Mouse (Mus musculus) granulocyte monocyte progenitor cell, adult 5-6 weeks (primary cell): ENCODE data around the gene Gm28539. TPM values are rescaled to one million over a fixed set of nuclear protein-coding genes. Genes with fewer than 3 reads are reported as not detected.
A peak's percentile ranks its signal among the peaks of the same experiment; 100 is the strongest.
"Not testable (repeated sequence)": the region's sequence is repeated elsewhere in the genome, so short reads cannot be mapped to it uniquely, and the experiment has no call there.

Source experiments
- ATAC-seq: replicated peaks from 2 replicates; pipeline ENCODE4 v1.8.0; 2016; ENCODE audit warnings: mild to moderate bottlenecking, moderate TSS enrichment, inconsistent platforms; ENCODE audit not compliant: poor library complexity, severe bottlenecking
- total RNA-seq, 2 experiments: library from RNA; stranded (forward) in 1 of 2; stranded (reverse) in 1 of 2; fragments of 200-712, 200-1000 nt in 1 of 2; fragments of >200 nt in 1 of 2; fragmentation: Nextera tagmentation in 1 of 2; gene quantifications; 2 replicates each; pipeline ENCODE4 v1.2.3; 2014 to 2017

Gm28539 gene
- total RNA-seq, 2 experiments from 2014 or later: 2.4 TPM; not detected in 1

DNA sequence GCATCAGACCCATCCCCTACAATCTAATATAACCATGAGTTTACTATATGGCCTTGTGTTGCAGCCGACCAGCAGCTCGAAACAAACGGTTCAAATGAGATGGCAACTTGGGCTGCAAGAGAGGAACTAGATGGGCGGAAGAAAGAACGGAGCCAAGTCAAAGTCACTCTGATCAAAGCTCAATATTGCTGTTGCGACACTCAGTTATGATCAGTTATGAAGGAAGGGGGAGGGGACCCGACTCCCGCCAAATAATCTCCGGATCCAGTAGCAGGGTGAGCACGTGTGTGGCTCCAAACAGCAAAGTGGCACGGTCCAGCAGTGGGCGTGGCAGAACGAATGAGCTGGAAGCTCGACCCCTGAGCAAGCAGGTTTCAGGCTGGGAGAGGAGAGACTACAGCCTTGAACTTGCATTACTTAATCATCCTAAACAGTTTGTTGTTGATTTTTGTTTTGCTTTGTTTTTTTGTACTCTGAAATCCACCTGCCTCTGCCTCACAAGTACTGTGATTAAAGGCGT lies 10.0 kb downstream of the Gm28539 start:
- no peak for ATAC-seq

DNA sequence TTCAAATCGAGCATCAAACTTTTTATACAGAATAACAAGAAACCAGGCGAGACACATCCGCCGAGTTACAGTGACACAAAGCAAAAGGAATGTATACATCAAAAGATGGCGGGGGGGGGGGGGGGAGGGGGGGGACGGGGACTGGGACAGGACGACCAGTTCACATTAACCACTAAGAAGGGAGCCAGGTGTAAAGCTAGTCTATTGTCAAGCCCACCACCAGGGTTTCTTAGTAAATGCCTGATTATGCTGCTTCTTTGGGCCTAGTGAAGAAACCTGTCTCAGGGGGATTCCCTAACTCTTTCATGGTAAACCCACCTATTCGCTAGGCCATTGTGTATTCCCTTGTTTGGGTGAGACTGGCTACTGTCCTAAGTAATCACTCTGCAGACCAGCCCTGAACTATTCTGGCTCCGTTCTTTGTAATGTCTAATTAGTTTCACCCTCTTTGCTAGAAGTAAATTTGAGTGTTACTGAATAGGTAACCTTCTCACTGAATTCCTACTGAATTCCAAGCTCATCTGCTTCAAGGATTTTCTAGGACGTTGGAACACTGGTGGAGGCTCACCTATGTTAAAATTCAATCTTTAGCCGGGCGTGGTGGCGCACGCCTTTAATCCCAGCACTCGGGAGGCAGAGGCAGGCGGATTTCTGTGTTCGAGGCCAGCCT lies 13.3 kb downstream of the Gm28539 start:
- ATAC-seq: not testable (repeated sequence)

DNA sequence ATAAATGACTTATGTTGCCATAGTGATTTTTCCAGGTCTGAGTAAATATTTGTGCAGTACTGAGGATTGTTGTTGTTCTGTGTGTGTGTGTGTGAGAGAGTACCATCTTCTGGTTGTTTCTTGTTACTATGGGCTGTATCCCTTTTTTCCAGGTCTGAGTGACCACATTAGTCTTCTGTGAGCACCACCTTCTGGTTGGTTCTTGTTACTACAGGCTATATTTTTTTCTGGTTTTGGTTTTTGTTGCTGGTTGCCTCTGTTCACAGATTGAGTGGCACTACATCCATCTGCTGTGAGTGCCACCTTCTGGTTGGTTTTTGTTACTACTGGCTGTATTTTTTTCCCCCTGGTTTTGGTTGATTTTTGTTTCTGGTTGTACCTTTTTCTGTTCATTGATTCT lies 22.2 kb downstream of the Gm28539 start:
- ATAC-seq: peak; percentile 90

DNA sequence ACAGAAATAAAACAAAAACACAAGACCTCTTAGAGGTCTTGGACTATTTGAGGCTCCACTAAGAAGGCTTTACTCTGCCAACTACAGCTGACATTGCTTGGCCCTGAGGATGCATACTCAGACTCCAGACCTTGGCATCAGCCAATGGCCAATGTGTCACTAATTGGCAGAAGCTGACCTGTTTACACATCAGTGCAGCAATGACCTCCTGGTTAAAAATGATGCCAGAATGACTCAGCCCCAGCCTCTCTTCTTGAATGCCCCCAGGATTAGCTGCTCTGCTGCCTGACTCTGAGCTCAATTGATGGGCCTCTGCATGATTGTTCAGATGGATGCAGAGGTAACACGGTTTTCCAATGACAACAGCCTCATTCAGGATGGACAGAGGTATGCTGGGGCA lies 23.8 kb downstream of the Gm28539 start:
- no peak for ATAC-seq

DNA sequence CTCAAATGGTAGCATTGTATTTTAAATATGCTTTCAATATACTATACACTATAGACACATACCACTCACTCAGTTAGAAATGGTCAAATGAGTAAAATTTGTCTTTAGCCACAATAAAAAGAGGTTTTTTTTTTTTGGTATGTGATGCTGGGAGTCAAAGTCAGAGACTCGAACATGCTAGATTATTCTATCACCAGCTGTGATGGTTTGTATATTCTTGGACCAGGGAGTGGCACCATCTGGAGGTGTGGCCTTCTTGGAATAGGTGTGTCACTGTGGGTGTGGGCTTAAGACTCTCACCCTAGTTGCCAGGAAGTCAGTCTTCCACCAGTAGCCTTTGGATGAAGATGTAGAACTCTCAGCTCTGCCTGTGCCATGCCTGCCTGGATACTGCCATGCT lies 34.1 kb downstream of the Gm28539 start:
- ATAC-seq: not testable (repeated sequence)

DNA sequence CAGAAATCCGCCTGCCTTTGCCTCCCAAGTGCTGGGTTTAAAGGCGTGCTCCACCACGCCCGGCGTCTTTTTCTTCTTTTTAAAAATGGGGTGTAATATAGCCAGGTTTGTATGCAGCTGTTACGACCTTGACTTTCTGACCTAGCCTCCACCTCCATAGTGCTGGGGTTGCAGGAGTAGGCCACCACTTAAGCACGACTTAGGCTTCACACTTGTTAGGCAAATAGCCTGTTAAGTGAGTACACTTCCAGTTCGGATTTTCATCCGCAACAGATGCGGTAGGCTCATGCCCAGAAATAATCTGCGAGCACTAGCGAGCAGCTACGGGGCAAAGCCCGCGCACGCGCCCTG lies 39.7 kb downstream of the Gm28539 start:
- ATAC-seq: no peak

DNA sequence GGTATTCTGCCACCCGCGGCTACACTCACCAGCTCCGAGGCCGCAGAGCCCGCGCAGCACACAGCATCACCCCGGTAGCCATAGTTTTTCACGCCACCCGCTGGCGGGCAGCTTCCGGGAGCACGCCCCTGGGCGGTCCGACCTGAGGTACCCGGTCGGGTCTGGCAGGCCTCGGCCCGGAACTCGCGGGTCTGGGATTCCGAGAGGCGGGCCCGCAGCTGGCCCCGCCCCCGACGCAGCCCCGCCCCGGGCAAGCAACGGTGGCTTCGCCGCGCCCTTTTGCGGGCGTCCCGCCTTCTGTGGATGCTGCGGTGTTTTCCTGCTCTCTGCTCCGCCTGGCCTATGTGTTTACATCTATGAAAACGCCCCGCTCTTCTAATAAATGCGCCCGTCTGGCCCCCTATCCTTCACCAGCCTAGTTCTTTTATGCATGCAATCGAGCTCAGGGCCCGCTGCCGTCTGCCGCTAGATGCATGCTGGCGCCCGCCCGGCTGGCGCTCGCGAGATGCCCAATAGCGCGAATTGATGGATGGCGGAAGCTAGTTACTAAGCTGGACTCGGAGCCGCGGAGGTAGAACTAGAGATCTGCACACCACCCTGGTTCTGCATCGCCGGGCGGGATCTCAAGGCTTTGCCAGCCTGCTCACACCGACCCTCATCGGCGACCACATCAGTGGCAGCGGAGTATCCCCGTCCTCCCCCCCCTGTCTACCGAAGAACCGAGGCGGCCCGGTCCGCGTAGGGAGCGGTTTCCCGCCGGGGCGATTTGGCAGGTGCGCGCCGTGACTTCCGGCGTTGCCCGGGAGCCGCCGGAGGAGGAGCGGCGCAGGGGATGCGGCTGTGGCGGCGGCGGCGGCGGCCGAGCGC lies 40.3 kb downstream of the Gm28539 start, which contains the start of the genes Mrpl40 and Hira:
TSS of gene Mrpl40 (minus strand) at position 421 of the 867 bp plus-strand sequence.
TSS of gene Hira (plus strand) at position 596 of the 867 bp plus-strand sequence.
- ATAC-seq: peak; percentile 79

DNA sequence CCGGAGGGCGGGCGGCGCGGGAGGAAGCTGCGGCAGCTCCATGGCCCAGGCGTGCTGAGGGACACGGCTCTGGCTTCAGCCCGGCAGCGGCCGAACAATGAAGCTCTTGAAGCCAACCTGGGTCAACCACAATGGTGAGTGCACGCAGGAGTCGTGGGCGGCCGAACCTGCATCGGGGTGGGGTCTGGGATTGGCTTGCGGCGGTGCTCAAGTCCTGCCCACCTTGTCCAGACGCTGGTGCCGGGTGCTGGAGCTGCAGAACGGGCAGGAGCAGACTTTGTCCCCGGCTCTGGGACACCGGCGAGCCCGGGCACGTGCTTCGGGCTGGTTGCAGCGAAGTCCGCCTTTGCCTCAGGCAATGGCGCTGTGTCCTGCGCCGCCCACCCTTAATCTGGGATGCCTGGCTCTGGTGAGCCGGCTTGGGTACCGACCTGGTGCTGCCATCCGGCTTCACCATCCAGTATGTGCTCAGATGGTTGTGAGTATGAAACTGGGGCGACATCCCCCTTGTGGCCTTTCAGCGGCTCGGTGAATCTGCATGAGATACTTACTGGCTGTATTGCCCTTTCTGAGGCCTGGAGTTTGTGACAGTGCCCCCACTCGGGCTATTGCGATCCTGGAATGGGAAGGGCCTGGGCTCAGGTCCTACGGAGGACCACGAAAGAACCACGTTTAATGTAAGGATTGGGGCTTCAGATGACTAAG lies 41.2 kb downstream of the Gm28539 start:
- peak; percentile 64 for ATAC-seq

DNA sequence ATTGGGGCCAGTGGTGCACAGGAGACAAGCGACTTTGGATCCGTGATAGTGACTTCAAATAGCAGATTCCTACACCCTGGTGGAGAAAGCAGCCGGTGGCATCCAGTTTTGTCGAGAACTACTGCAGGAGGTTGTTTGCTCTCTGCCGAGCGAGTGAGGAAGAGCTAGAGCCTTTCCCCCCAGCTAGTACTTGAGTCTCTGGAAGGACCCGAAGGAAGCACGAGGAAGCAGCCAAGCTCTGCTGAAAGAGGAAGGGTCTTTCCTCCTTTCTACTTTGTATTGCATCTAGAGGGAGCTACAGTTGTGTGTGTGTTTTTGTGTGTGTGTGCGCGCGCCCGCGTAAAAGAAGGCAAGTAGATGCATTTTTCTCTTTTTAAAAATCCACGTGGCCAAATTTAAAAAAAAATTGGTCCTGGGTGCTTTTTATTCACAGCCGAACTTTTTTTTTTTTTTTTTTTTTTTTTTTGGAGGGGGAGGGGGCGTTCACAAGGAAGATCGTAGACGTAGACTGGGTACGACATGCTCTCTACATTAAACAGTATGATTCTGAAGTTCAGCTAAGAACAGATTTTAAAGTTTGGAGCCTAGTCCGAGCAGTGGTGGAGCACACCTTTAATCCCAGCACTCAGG lies 41.8 kb downstream of the Gm28539 start:
- no peak for ATAC-seq

DNA sequence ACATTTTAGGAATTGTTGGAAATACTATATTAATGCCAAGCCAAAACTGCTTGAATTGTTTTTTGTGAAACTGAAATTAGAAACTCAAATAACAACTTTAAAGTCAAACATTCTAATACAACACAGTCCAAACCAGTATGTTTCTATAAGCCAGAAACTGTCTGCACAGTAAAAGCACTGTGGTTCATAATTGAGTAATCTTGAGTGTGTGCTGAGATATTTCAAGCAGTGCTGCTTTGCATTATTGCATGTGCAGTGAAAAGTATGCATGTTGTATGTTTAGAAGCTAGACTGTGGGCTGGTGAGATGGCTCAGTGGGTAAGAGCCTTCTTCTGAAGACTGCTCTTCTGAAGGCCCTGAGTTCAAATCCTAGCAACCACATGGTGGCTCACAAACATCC lies 47.7 kb downstream of the Gm28539 start:
- ATAC-seq: no peak

DNA sequence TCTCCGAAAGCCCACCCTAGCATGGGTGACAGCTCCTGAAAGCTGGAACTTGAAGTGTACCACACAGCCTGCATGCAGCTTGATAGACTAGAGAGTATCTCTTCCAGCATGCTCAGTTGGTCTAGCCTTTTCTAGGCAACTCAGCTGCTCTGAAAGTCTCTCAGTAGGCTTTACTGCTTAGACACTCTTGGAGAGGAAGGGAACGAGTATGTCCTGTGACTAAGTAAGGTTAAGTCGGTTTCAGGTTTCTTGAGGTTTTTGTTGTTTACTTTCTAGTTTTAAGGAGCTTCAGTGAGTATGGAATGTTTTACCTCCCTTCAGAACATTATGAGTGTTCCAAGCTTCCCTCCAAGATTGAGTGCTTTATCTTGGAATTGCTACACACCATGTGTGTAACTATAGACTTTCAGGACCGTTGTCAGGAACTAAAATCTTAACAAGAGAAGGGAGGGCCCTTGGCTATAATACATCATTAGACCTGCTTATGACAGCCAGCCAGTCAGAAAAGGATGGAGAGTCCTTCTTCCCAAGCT lies 57.5 kb downstream of the Gm28539 start:
- ATAC-seq: no peak

DNA sequence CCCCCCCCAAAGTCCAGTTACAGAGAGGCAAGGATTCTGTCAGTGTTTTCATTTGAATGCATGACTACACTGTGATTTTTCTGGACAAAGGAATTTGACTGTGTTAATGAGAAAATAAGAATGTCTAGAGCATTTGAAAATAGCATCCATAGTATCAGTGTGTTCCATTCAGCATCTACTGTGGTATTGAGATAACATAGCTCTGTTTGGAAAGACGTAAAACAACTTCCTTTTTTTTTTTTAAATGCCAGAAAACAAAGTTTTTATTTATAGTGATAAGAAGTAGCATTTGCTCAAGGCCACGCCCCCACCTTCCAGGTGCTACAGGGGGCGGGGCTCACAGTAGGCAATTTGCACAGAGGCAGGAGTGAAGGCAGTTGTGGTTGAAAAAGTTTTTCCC lies 58.9 kb downstream of the Gm28539 start:
- no peak for ATAC-seq

DNA sequence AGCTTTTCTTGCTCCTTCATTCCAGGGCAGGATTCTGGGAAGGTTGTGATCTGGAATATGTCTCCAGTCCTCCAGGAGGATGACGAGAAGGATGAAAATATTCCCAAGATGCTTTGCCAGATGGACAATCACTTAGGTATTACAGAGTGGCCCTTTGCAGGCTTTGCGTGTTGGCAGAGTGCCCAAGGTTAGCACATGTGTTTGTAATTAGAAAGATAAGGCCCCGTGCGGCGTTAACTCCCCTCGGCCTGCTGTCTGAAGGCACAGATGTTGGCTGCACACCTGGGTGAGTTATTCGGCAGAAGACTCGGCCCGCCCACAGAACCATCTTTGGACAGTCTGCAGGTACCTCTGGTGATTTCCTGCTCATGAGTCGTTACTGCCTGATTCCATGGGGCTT lies 60.0 kb downstream of the Gm28539 start:
- ATAC-seq: no peak

DNA sequence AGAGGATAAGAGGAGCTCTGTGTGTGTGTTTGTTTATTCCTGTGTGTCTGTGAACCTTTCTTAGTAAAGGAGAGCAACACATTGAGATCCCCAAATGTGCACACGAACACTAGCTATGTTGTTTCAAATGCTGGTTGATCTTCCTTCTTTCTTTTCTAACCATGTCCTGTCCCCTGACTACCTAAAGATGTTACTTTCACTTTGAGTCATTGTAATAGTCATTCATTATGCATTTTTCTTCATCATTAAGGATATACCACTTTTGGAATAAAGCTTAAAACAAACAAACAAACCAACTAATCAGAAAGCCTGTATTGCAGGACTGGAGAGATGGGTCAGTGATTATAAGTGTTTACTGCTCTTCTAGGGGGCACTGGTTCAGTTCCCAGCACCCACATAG lies 69.3 kb downstream of the Gm28539 start:
- no peak for ATAC-seq

DNA sequence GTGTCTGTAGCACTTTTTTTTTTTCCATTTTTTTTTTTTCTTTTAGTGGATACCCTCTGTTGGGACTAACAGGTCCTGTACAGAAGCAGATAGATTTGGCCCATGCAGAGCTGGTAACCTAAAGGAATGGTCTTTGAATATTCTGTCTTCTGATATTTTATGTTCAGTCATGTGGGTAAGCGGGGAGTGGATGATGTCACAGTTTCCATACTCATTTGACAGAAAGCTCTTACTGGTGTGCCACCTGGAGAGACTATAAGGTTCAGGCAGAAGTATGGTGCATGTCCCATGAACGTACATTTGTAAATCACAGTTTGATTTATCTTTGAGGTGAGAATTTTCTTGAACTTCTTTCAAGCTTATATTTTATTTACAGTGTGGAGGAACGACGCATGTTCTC lies 79.7 kb downstream of the Gm28539 start:
- ATAC-seq: no peak

DNA sequence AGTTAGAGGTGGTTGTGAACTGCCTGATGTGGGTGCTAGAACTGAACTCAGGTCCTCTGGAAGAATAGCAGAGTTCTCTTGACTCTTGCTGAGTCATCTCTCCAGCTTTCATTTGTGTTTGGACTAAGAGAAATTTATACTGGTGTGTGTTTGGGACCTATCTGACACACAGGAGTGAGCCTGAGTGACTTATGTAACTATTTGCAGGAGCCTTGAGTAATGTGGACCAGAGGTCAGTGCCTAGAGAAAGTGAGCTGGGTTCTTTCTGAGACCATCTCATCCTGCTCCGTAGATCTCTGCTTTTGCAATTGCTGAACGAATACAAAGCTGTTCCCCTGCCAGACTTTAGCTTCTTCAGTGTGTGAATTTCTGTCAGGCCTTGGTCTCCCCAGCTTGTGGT lies 85.4 kb downstream of the Gm28539 start:
- no peak for ATAC-seq

DNA sequence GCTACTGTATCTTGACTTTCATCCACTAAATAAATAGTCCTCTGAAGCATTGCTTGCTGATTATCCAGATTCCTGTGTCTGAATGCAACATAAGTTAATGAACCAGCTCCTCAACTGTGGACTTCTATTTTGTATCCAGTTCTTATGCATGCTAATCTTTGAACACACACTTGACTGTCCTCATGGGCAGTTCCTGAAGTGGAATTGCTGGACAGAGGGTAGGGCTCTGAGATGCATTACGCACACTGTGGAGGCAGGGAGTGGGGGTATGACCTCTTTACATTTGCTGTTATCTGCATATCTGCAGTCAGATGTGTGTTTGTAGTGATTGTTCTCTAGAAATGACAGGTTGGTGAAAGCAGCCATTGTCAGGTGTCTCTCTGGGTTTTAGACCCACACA lies 91.6 kb downstream of the Gm28539 start:
- no peak for ATAC-seq

DNA sequence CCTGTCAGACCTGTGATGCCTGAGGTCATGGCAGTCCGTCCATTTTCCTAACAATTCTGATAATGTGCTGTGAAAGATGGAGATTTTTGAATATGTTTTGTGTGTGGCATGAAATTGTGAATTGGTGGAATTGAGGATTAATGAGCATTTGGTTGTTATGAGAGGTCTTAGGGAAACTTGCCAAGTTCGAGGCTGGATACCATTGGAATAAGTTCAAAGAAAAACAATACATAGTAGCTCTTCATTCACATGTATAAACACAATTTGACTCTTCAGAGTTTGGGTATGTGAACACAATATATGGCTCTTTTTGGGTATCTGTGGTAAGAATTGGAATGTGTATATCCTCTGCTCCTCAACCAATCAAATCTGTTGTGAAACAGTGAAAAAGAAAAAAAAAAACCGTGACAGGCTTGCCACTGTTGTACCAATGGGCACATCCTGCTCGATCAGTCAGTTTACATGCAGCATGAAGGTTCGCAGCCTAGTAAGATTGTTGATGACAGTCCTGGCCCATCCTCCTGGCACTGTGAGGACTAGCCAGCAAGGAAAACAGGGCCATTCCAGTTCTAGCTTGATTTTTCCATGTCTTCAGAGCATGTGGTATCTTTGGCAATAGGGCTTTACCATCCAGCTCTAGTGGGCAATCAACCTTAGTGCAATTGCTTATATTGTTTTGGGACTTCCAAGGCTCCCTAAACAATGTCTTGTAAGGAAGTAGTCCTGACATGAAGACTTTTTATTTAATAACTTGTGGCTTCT lies 102.1 kb downstream of the Gm28539 start:
- no peak for ATAC-seq

DNA sequence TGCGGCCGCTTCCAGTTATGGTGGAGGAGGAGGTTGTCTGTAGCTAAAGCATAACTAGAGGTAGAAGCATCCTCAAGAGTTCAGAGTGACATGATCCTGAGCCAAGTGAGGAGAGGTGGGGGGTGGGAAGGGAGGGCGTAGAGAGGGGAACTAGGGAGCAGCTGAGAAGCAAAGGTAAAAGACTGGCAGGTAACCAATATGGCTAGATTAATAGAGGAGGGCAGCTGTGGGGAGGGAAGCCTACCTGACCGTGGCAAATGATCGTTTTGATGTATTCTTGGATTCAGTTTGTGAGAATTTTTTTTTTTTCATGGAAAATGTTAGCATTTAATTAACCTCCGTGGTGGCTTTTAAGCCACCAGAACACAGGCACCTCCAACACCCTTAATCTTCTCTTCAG lies 107.5 kb downstream of the Gm28539 start:
- no peak for ATAC-seq
